Mouse (Mus musculus) heart, embryonic 14.5 days (tissue): ENCODE measurements around the gene Ptprd. TPM values are rescaled to one million over a fixed set of nuclear protein-coding genes. Genes with fewer than 3 reads are reported as not detected.

Experiments used
- ATAC-seq: fragments of 200-750 bp; cut with Nextera tagmentation; 2 replicates; pipeline ENCODE4 v1.8.0; 2017; ENCODE audit warnings: low read depth, moderate TSS enrichment; ENCODE audit not compliant: insufficient number of reproducible peaks, insufficient read depth, low FRiP score
- H3K27ac ChIP-seq, 2 experiments: fragments of 200-500 bp in 1 of 2; fragments of 300-500 bp in 1 of 2; sonication (generic) in 1 of 2; replicated peaks in 1 of 2; 2 replicates each; pipeline ENCODE4 v1.5.1; 2012 to 2014; ENCODE audit warnings: low read depth in 2 of 2, low read length in 2 of 2, control low read depth in 1 of 2, mild to moderate bottlenecking in 1 of 2, mixed read lengths in 1 of 2; ENCODE audit not compliant: control insufficient read depth in 1 of 2, insufficient read depth in 1 of 2
- H3K27me3 ChIP-seq: fragments of 300-500 bp; sonication (generic); 2 replicates; pipeline ENCODE4 v1.6.1; 2014; ENCODE audit warnings: mild to moderate bottlenecking, low read length, control low read depth; ENCODE audit not compliant: control insufficient read depth, insufficient read depth
- H3K36me3 ChIP-seq: fragments of 300-500 bp; sonication (generic); 2 replicates; pipeline ENCODE4 v1.6.1; 2014; ENCODE audit warnings: mild to moderate bottlenecking, control low read depth, low read length, mixed read lengths; ENCODE audit not compliant: control insufficient read depth, insufficient read depth
- H3K4me1 ChIP-seq, 2 experiments: fragments of 200-500 bp in 1 of 2; fragments of 300-500 bp in 1 of 2; sonication (generic) in 1 of 2; 2 replicates each; pipeline ENCODE4 v1.6.1; 2012 to 2014; ENCODE audit warnings: low read length in 2 of 2, control low read depth in 1 of 2, mixed read lengths in 1 of 2; ENCODE audit not compliant: control insufficient read depth in 2 of 2, insufficient read depth in 2 of 2
- H3K4me2 ChIP-seq: fragments of 300-500 bp; sonication (generic); 2 replicates; pipeline ENCODE4 v1.6.1; 2014; ENCODE audit warnings: mild to moderate bottlenecking, low read length
- H3K4me3 ChIP-seq, 2 experiments: fragments of 200-500 bp in 1 of 2; fragments of 300-500 bp in 1 of 2; sonication (generic) in 1 of 2; 2 replicates each; pipeline ENCODE4 v1.5.1; 2012 to 2014; ENCODE audit warnings: low read length in 2 of 2, mild to moderate bottlenecking in 2 of 2, control low read depth in 1 of 2, low read depth in 1 of 2, moderate library complexity in 1 of 2; ENCODE audit not compliant: control insufficient read depth in 1 of 2, insufficient read depth in 1 of 2
- H3K9ac ChIP-seq: fragments of 300-500 bp; sonication (generic); 2 replicates; pipeline ENCODE4 v1.6.1; 2014; ENCODE audit warnings: mild to moderate bottlenecking, low read length
- H3K9me3 ChIP-seq: fragments of 300-500 bp; sonication (generic); 2 replicates; pipeline ENCODE4 v1.6.1; 2016; ENCODE audit warnings: low read length, control low read depth; ENCODE audit not compliant: control insufficient read depth
- WGBS: fragments of 180-500 bp; shearing (Covaris S2); extraction: QIAGEN DNeasy Blood & Tissue Kit; methylation state at CpG from one replicate; pipeline ENCODE4 v1.1.7; 2014; 5-methylcytosine and 5-hydroxymethylcytosine counted together
- polyA plus RNA-seq: library from polyadenylated mRNA; unstranded; fragments of >200 nt; fragmentation: Nextera tagmentation; extraction: Ambion mirVana; gene quantifications from 2 replicates; pipeline ENCODE4 v1.2.1, GENCODE M21; 2014

Gene Ptprd
- polyA plus RNA-seq, 1 experiment from 2014 or later: 21.8 TPM

- no peaks in the 10 kb centered on the region for H3K27me3 ChIP-seq
- peak overlapping the region; percentile 68 for H3K4me2 ChIP-seq
- H3K4me1 ChIP-seq: peaks cover 8 to 20% of the 10 kb centered on the region in 2 experiments
- no peaks in the 10 kb centered on the region for H3K9me3 ChIP-seq
- peak overlapping the region; percentile 75 to 98 for H3K4me3 ChIP-seq
- WGBS: under 1% methylated on average over 24 of the region's 24 CpGs
- H3K36me3 ChIP-seq: no peaks in the 10 kb centered on the region
- peak overlapping the region; percentile 98 for H3K9ac ChIP-seq
- H3K27ac ChIP-seq: peak overlapping the region; percentile 95 to 96
- ATAC-seq: no peak
Observed at GRCm38 (mm10) chr4:76448678-76449465, 1762.9 kb downstream of the Ptprd start.

DNA sequence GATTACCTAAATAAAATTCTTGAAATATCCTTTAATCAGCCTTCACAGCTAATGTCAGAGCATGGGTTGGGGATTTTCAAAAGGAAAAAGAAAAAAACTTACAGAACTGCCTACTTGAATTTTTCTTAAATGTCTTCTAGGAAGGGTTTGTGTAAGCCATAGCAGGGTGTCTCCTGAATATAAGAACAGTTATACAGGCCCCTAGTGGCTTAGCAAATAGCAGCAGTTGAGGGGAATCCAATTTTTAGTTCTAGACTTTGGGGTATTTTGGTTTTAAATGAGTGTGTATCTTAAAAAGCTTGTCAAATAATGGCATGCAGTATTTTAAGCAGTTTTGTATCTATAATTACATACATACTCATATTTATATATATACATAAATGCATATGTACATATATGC lies 1764.4 kb downstream of the Ptprd start:
- Histone ChIP-seq H3K9me3 (no peaks in the 10 kb centered on the region), H3K9ac (peak overlapping the region; percentile 98; the same call in 1 of the 2 replicates), H3K36me3 (no peaks in the 10 kb centered on the region), H3K27ac (no peak overlapping the region), H3K4me3 (peak overlapping the region in 1 of 2 experiments; percentile 98; a peak in 1 of 4 replicates), H3K4me1 (peaks cover 8 to 21% of the 10 kb centered on the region in 2 experiments), H3K27me3 (no peaks in the 10 kb centered on the region), H3K4me2 (peak overlapping the region; percentile 68)
- no peak for ATAC-seq

DNA sequence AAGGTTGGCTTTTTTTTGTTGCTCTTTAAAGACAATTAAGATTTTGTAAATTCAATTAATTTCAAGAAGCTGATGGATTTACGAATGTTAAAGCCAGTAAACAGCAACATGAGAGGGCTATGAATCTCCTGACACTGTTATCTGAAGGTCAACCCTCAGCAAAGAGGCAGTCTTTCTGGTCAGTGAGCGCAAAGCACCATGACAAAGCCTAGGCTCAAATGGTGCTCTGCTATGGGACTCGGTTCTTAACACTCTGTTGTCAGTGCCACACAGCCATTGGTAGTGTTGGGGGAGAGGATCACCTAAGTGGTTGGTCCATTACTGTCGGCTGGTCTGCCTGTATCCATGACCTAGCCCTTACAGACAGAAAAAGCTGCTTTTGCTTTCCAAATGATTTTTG lies 1767.0 kb downstream of the Ptprd start:
- WGBS: 66% methylated on average over 4 of the region's 4 CpGs
- no peak overlapping the region for H3K4me2 ChIP-seq
- H3K27me3 ChIP-seq: no peaks in the 10 kb centered on the region
- H3K4me1 ChIP-seq: peaks cover 5 to 18% of the 10 kb centered on the region in 2 experiments
- H3K4me3 ChIP-seq: no peak overlapping the region
- H3K9ac ChIP-seq: no peak overlapping the region
- H3K36me3 ChIP-seq: no peaks in the 10 kb centered on the region
- no peak overlapping the region for H3K27ac ChIP-seq
- ATAC-seq: no peak
- H3K9me3 ChIP-seq: no peaks in the 10 kb centered on the region

DNA sequence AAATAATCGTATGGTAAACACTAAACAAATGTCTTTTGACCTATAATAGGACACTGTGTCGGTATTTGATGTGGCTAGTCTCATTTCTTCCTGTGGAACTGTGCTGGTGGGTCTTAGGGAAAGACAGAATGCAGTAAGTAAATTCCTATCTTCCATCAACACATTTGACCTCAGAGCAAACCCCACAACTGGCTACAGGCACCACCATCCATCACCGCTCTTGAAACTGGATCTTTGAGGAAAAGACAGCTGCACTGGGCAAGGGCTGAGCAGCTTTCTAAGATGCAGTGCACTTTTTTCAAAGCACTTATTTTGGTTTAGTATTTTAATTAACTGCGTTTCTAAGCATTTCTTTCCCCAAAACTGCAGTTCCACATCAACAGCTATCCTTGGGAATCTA lies 1768.2 kb downstream of the Ptprd start:
- H3K27ac ChIP-seq: no peak overlapping the region
- ATAC-seq: no peak
- WGBS: 70% methylated on average over 4 of the region's 4 CpGs
- peaks cover 5 to 22% of the 10 kb centered on the region in 2 experiments for H3K4me1 ChIP-seq
- H3K36me3 ChIP-seq: no peaks in the 10 kb centered on the region
- H3K9ac ChIP-seq: no peak overlapping the region
- H3K4me3 ChIP-seq: no peak overlapping the region
- no peaks in the 10 kb centered on the region for H3K27me3 ChIP-seq
- H3K9me3 ChIP-seq: no peaks in the 10 kb centered on the region
- no peak overlapping the region for H3K4me2 ChIP-seq

GRCm38 (mm10) chr4:76440791-76441364 lies 1770.9 kb downstream of the Ptprd start:
- ATAC-seq: no peak
- H3K9ac ChIP-seq: no peak overlapping the region
- 11% methylated on average over 6 of the region's 6 CpGs for WGBS
- H3K4me1 ChIP-seq: peaks cover 8 to 28% of the 10 kb centered on the region in 2 experiments
- H3K4me2 ChIP-seq: peak overlapping the region; percentile 51
- H3K4me3 ChIP-seq: peak overlapping the region in 1 of 2 experiments; percentile 16; a peak in 3 of 4 replicates
- H3K27me3 ChIP-seq: no peaks in the 10 kb centered on the region
- H3K27ac ChIP-seq: peak overlapping the region in 1 of 2 experiments; percentile 51; a peak in 2 of 4 replicates
- H3K36me3 ChIP-seq: no peaks in the 10 kb centered on the region
- H3K9me3 ChIP-seq: no peaks in the 10 kb centered on the region

GRCm38 (mm10) chr4:76438496-76439079 lies 1773.2 kb downstream of the Ptprd start:
- H3K4me2 ChIP-seq: no peak overlapping the region
- no peak for ATAC-seq
- H3K9ac ChIP-seq: no peak overlapping the region
- no peak overlapping the region for H3K4me3 ChIP-seq
- H3K36me3 ChIP-seq: no peaks in the 10 kb centered on the region
- no peaks in the 10 kb centered on the region for H3K9me3 ChIP-seq
- 78% methylated on average over 6 of the region's 6 CpGs for WGBS
- H3K27ac ChIP-seq: no peak overlapping the region
- peaks cover 6 to 27% of the 10 kb centered on the region in 2 experiments for H3K4me1 ChIP-seq
- no peaks in the 10 kb centered on the region for H3K27me3 ChIP-seq

DNA sequence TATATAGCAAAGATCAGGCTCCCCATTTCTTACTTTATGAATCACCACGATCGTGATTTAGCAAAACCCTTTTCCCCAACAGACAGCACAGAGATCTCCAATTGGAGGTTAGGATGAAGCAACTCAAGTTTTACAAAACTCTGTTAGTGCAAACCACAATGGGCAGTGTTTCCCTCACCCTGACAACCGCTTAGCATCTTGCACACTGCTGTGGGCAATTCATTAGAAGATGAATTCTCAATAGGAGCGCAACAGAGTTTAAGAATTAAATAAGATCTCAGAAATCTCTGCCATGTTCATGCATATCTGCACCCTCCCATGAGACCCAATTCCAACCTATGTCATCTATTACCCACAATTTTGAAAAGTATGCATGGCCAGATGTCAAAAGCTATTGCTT lies 1773.7 kb downstream of the Ptprd start:
- 93% methylated on average over 4 of the region's 4 CpGs for WGBS
- no peaks in the 10 kb centered on the region for H3K27me3 ChIP-seq

More for the DNA sequence above, 1773.7 kb downstream of the Ptprd start:
- ATAC-seq: no peak
- H3K4me2 ChIP-seq: no peak overlapping the region
- no peak overlapping the region for H3K9ac ChIP-seq
- H3K9me3 ChIP-seq: no peaks in the 10 kb centered on the region
- H3K27ac ChIP-seq: no peak overlapping the region
- H3K4me1 ChIP-seq: peaks cover 6 to 27% of the 10 kb centered on the region in 2 experiments
- H3K36me3 ChIP-seq: no peaks in the 10 kb centered on the region
- no peak overlapping the region for H3K4me3 ChIP-seq
